Comparison of ENCODE assay signal across 16 mouse cellular contexts in genomic region chr6:140489570-140489969, GRCm38 (mm10).
"Had no signal": no experiment of that assay in that cellular context is flagged by ENCODE, and none has a peak within 500 bp of the region (broad histone marks: within the 10 kb centered on the region; RNA-seq: fewer than 3 reads in every experiment).

No protein-coding gene starts in this region.

- H3K27ac ChIP-seq: limb, embryonic 10.5 days; limb, embryonic 13.5 days; liver, embryonic 12.5 days; liver, embryonic 15.5 days; lung, embryonic 15.5 days; macrophage had no signal

- H3K4me3 ChIP-seq: limb, embryonic 10.5 days; limb, embryonic 13.5 days; liver, embryonic 12.5 days; liver, embryonic 15.5 days; lung, embryonic 15.5 days had no signal

- DNase-seq: kidney, adult 11 months; kidney, adult 9 months; kidney, postnatal 14 days; kidney, postnatal 4 days; liver; lung, adult 18-20 months; lung, postnatal 14 days; midbrain, embryonic 14.5 days; thymus, adult 18-20 months; thymus, postnatal 36 days had no signal

- ATAC-seq: liver, embryonic 12.5 days had no signal
